Mouse (Mus musculus) layer of hippocampus, adult 2 months (tissue): ENCODE data around the gene Camta1. TPM values are rescaled to one million over a fixed set of nuclear protein-coding genes. Genes with fewer than 3 reads are reported as not detected.

ENCODE experiments used
- DNase-seq, 2 experiments: peaks; one replicate each; pipeline ENCODE4 v3.0.0; 2022; ENCODE audit warnings: low spot score in 2 of 2
- H3K27ac ChIP-seq: fragments of 200-600 bp; 2 replicates; pipeline ENCODE4 v1.8.1; 2022
- H3K4me3 ChIP-seq: fragments of 200-600 bp; 2 replicates; pipeline ENCODE4 v1.8.1; 2022; ENCODE audit warnings: mild to moderate bottlenecking
- CTCF ChIP-seq: fragments of 200-600 bp; conservative IDR thresholded peaks from 2 replicates; pipeline ENCODE4 v1.8.1; 2022; ENCODE audit warnings: antibody characterized with exemption, mild to moderate bottlenecking, moderate library complexity
- total RNA-seq, 2 experiments: library from RNA; stranded (reverse); gene quantifications; 2 replicates each; pipeline ENCODE4 v1.2.3; 2021

Gene Camta1
- total RNA-seq, 2 experiments from 2014 or later, result 275 to 294 TPM

GRCm38 (mm10) chr4:150871392-150872138, 990.1 kb downstream of the Camta1 start:
- no peak for TF ChIP-seq CTCF
- no peak overlapping the region for H3K4me3 ChIP-seq
- peak in 1 of 2 experiments; percentile 19 for DNase-seq
- peak overlapping the region; percentile 88 for H3K27ac ChIP-seq

DNA sequence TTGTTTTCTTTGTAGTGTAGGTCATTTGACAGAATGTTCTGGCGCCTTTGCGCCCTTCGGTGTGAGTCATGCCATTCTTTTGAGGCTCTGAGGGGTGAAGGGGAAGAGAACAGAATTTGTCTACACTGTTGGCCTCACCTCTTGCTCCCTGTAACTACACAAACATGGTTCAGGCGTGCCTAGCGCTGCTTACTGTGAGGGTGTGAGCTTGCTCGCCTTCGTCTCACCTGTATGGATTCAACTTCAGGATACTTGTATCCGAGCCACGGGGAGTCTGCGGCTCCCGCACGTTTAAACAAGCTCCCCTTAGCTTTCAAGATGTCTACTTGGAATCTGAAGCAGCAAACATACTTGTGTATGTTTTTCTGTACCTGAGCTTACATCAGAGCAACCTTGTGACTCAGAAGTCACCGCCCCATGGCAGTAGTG, 990.7 kb downstream of the Camta1 start:
- no peak for TF ChIP-seq CTCF
- DNase-seq, result no peak
- Histone ChIP-seq H3K27ac (peak overlapping the region; percentile 88), H3K4me3 (no peak overlapping the region)

- peak overlapping the region; percentile 88 for H3K27ac ChIP-seq
- no peak for TF ChIP-seq CTCF
- no peak overlapping the region for H3K4me3 ChIP-seq
- no peak for DNase-seq
Observed at GRCm38 (mm10) chr4:150869276-150870197, 992.1 kb downstream of the Camta1 start.

- H3K27ac ChIP-seq, result peak overlapping the region; percentile 88
- no peak for TF ChIP-seq CTCF
- DNase-seq, result no peak
- no peak overlapping the region for H3K4me3 ChIP-seq
Observed at GRCm38 (mm10) chr4:150868859-150869258, 992.8 kb downstream of the Camta1 start.

GRCm38 (mm10) chr4:150868161-150868560, 993.5 kb downstream of the Camta1 start:
- no peak for DNase-seq
- H3K4me3 ChIP-seq, result no peak overlapping the region
- peak overlapping the region; percentile 88; the same call in 1 of the 2 replicates for H3K27ac ChIP-seq
- TF ChIP-seq CTCF, result no peak

Other genes with a start within 250 kb of the Camta1 start
- 10 to 100 TPM; 68.2 to 69.1 TPM for gene Dnajc11, start 71.8 kb upstream of the Camta1 start, total RNA-seq
- gene Thap3, start 127.1 kb upstream of the Camta1 start, total RNA-seq, result 10 to 100 TPM; 26.8 to 29.7 TPM
- 10 to 100 TPM; 10.5 to 10.8 TPM for gene Phf13, start 134.4 kb upstream of the Camta1 start, total RNA-seq
- 10 to 100 TPM; 19.4 to 23.2 TPM for gene Klhl21, start 146.9 kb upstream of the Camta1 start, total RNA-seq
- 10 to 100 TPM; 12.7 to 16.9 TPM for gene Zbtb48, start 165.8 kb upstream of the Camta1 start, total RNA-seq
- under 1 TPM; 0.69 to 0.76 TPM for gene Tas1r1, start 176.7 kb upstream of the Camta1 start, total RNA-seq
- 10 to 100 TPM; 19.9 to 21.0 TPM for gene Nol9, start 177.4 kb upstream of the Camta1 start, total RNA-seq
- gene Plekhg5, start 210.6 kb upstream of the Camta1 start, total RNA-seq, result 100 to 1,000 TPM; 163 to 164 TPM